Mouse (Mus musculus) lung, postnatal 0 days (tissue): Measurements from ENCODE around the gene Specc1.

Experiments used
- CTCF ChIP-seq: IDR thresholded peaks from 2 replicates; pipeline ENCODE4 v1.5.1; 2016; ENCODE audit warnings: antibody characterized with exemption, mild to moderate bottlenecking
- EP300 ChIP-seq: IDR thresholded peaks from 2 replicates; pipeline ENCODE4 v1.6.1; 2016; ENCODE audit warnings: antibody characterized with exemption, mild to moderate bottlenecking, control low read depth

- TF ChIP-seq CTCF (no peak), EP300 (no peak)
Observed at GRCm38 (mm10) chr11:61955951-61956350, 612 bp upstream of the Specc1 start.
